ENCODE assay signal across 23 mouse cellular contexts in genomic region chr6:107749111-107749736, GRCm38 (mm10).
DNase-seq lines count a peak whose midpoint lies in the region; ATAC-seq and TF ChIP-seq lines count a peak whose summit lies in the region.
"Had no signal": no experiment of that assay in that cellular context is flagged by ENCODE, and none has a peak within 500 bp of the region (broad histone marks: within the 10 kb centered on the region; RNA-seq: fewer than 3 reads in every experiment).

No protein-coding gene starts in this region.

- in situ Hi-C loops in CH12.LX (cut with MboI; ENCODE audit: low pct_ligation_motif_present, low pct_unique_long_range_greater_than_20kb, low sequenced_read_pairs), result no loop called here

- H3K9ac ChIP-seq in forebrain, embryonic 14.5 days (ENCODE audit: low read length), result no peak overlapping the region
- H3K9ac ChIP-seq in CH12.LX (ENCODE audit: insufficient read depth, low read depth), result no peak overlapping the region
- H3K9ac ChIP-seq in forebrain, embryonic 16.5 days (replicated peaks; ENCODE audit: low read depth, low read length), result no peak overlapping the region
- H3K9ac ChIP-seq: embryonic facial prominence, embryonic 12.5 days; embryonic facial prominence, embryonic 15.5 days; heart, embryonic 12.5 days; heart, embryonic 15.5 days; hindbrain, embryonic 14.5 days had no signal

- peak; percentile 24 for DNase-seq in forebrain, embryonic 14.5 days (ENCODE audit: low spot score)
- no peak for DNase-seq in forebrain, embryonic 10.5 days (ENCODE audit: extremely low spot score, low spot score)
- DNase-seq in CH12.LX (ENCODE audit: extremely low read depth) (no peak), MN1 (ENCODE audit: low spot score) (no peak)
- DNase-seq in spleen, postnatal 14 days (ENCODE audit: low spot score in 2 of 2), result no peak
- DNase-seq: adrenal gland, adult 8-10 months; B cell, adult 2 months; cerebellum, adult 18-20 months; cerebellum, adult 9-10 months; gastrocnemius, adult 2 months; gastrocnemius, postnatal 14 days; kidney, adult 18-20 months; kidney, adult 9 months had no signal

- TF ChIP-seq EP300 in CH12.LX (IDR thresholded peaks at IDR 0.05; ENCODE audit: low read length), result no peak

- H3K4me3 ChIP-seq in forebrain, embryonic 14.5 days (ENCODE audit: low read depth, low read length), result no peak overlapping the region
- H3K4me3 ChIP-seq in forebrain, embryonic 10.5 days, result no peak overlapping the region
- no peak overlapping the region for H3K4me3 ChIP-seq in CH12.LX (replicated peaks in 1 of 3; ENCODE audit: low read depth in 2 of 3, low read length in 2 of 3, poor library complexity in 1 of 3)
- H3K4me3 ChIP-seq in forebrain, embryonic 16.5 days (replicated peaks; ENCODE audit: low read length), result no peak overlapping the region
- H3K4me3 ChIP-seq: embryonic facial prominence, embryonic 12.5 days; embryonic facial prominence, embryonic 15.5 days; gastrocnemius, adult 2 months; heart, embryonic 12.5 days; heart, embryonic 15.5 days had no signal

- 92% methylated on average over 5 of the region's 5 CpGs for WGBS in forebrain, embryonic 14.5 days
- WGBS in forebrain, embryonic 10.5 days, result 90% methylated on average over 5 of the region's 5 CpGs
- WGBS in forebrain, embryonic 16.5 days, result 74% methylated on average over 5 of the region's 5 CpGs

- H3K9me3 ChIP-seq in forebrain, embryonic 14.5 days (replicated peaks; ENCODE audit: control insufficient read depth, low read length), result no peaks in the 10 kb centered on the region
- peaks cover 5% of the 10 kb centered on the region; the same call in 1 of the 2 replicates for H3K9me3 ChIP-seq in forebrain, embryonic 10.5 days
- H3K9me3 ChIP-seq in CH12.LX (replicated peaks; ENCODE audit: low read length), result peaks cover 2% of the 10 kb centered on the region
- H3K9me3 ChIP-seq in forebrain, embryonic 16.5 days (ENCODE audit: control insufficient read depth, low read length), result no peaks in the 10 kb centered on the region
- H3K9me3 ChIP-seq: embryonic facial prominence, embryonic 12.5 days; embryonic facial prominence, embryonic 15.5 days; heart, embryonic 12.5 days; heart, embryonic 15.5 days had no signal

- H3K79me2 ChIP-seq in CH12.LX (replicated peaks; ENCODE audit: control insufficient read depth, extremely low read depth, insufficient read depth, poor library complexity, severe bottlenecking), result no peaks in the 10 kb centered on the region

- no peak overlapping the region for H3K27ac ChIP-seq in forebrain, embryonic 14.5 days (ENCODE audit: low read depth, low read length)
- H3K27ac ChIP-seq in forebrain, embryonic 10.5 days, result no peak overlapping the region
- no peak overlapping the region for H3K27ac ChIP-seq in CH12.LX (ENCODE audit: insufficient read depth, low read depth)
- H3K27ac ChIP-seq in forebrain, embryonic 16.5 days (ENCODE audit: low read length), result no peak overlapping the region
- H3K27ac ChIP-seq: embryonic facial prominence, embryonic 12.5 days; embryonic facial prominence, embryonic 15.5 days; gastrocnemius, adult 2 months; heart, embryonic 15.5 days; hindbrain, embryonic 14.5 days; hindbrain, postnatal 0 days had no signal

- no peak for TF ChIP-seq RAD21 in CH12.LX (IDR thresholded peaks at IDR 0.05; ENCODE audit: low read depth, low read length)

- H3K4me2 ChIP-seq in forebrain, embryonic 14.5 days (ENCODE audit: low read length), result no peak overlapping the region
- peak overlapping the region; percentile 67; the same call in 1 of the 2 replicates for H3K4me2 ChIP-seq in CH12.LX (ENCODE audit: insufficient read depth, low read depth, poor library complexity, severe bottlenecking)
- no peak overlapping the region for H3K4me2 ChIP-seq in forebrain, embryonic 16.5 days (ENCODE audit: low read length)
- H3K4me2 ChIP-seq: embryonic facial prominence, embryonic 12.5 days; embryonic facial prominence, embryonic 15.5 days; heart, embryonic 12.5 days; heart, embryonic 15.5 days; hindbrain, embryonic 14.5 days had no signal

- no peaks in the 10 kb centered on the region for H3K27me3 ChIP-seq in forebrain, embryonic 14.5 days (replicated peaks; ENCODE audit: control insufficient read depth, insufficient read depth, low read length)
- no peaks in the 10 kb centered on the region for H3K27me3 ChIP-seq in forebrain, embryonic 10.5 days (ENCODE audit: poor library complexity, severe bottlenecking)
- peaks cover 11% of the 10 kb centered on the region for H3K27me3 ChIP-seq in CH12.LX (replicated peaks)
- no peaks in the 10 kb centered on the region for H3K27me3 ChIP-seq in forebrain, embryonic 16.5 days (replicated peaks; ENCODE audit: control insufficient read depth, insufficient read depth, low read length)
- H3K27me3 ChIP-seq: embryonic facial prominence, embryonic 12.5 days; embryonic facial prominence, embryonic 15.5 days; heart, embryonic 12.5 days; heart, embryonic 15.5 days had no signal

- no peaks in the 10 kb centered on the region for H3K36me3 ChIP-seq in forebrain, embryonic 14.5 days (ENCODE audit: control insufficient read depth, insufficient read depth, low read length)
- no peaks in the 10 kb centered on the region for H3K36me3 ChIP-seq in forebrain, embryonic 10.5 days (replicated peaks)
- H3K36me3 ChIP-seq in CH12.LX (replicated peaks in 1 of 2; ENCODE audit: control insufficient read depth in 1 of 2, insufficient read depth in 1 of 2, low read length in 1 of 2), result no peaks in the 10 kb centered on the region
- no peaks in the 10 kb centered on the region for H3K36me3 ChIP-seq in forebrain, embryonic 16.5 days (ENCODE audit: control insufficient read depth, insufficient read depth)
- H3K36me3 ChIP-seq: embryonic facial prominence, embryonic 12.5 days; embryonic facial prominence, embryonic 15.5 days; heart, embryonic 12.5 days; heart, embryonic 15.5 days had no signal

- TF ChIP-seq CTCF in CH12.LX (conservative IDR thresholded peaks at IDR 0.05 in 1 of 2, IDR thresholded peaks at IDR 0.05 in 1 of 2; ENCODE audit: low read depth in 2 of 2, low read length in 2 of 2), result no peak

- ATAC-seq in forebrain, embryonic 14.5 days, result 0 out of 2 replicates have a peak, but pooled peaks have one; percentile 12
- peak; percentile 61 for ATAC-seq in forebrain, embryonic 16.5 days
- ATAC-seq: activated CD4-positive, CD25-positive, alpha-beta regulatory T cell, adult 4 months; inflammation-experienced regulatory T-cells, adult 6 months; intestine, embryonic 16.5 days had no signal

- no peak for TF ChIP-seq POLR2A in CH12.LX (IDR thresholded peaks at IDR 0.05; ENCODE audit: low read depth, low read length)

- dilution Hi-C loops in CH12.LX (cut with MboI; ENCODE audit: extremely low pct_ligation_motif_present, extremely low pct_unique_long_range_greater_than_20kb, low sequenced_read_pairs), result no loop called here

- H3K4me1 ChIP-seq in forebrain, embryonic 14.5 days (ENCODE audit: control insufficient read depth, insufficient read depth, low read length), result no peaks in the 10 kb centered on the region
- no peaks in the 10 kb centered on the region for H3K4me1 ChIP-seq in forebrain, embryonic 10.5 days
- peaks cover 2 to 5% of the 10 kb centered on the region in 2 experiments; a peak in 1 of 4 replicates for H3K4me1 ChIP-seq in CH12.LX (ENCODE audit: control insufficient read depth in 1 of 2, insufficient read depth in 2 of 2)
- no peaks in the 10 kb centered on the region; the same call in 1 of the 2 replicates for H3K4me1 ChIP-seq in forebrain, embryonic 16.5 days (replicated peaks; ENCODE audit: control insufficient read depth, insufficient read depth, low read length)
- H3K4me1 ChIP-seq: embryonic facial prominence, embryonic 12.5 days; embryonic facial prominence, embryonic 15.5 days; heart, embryonic 12.5 days; heart, embryonic 15.5 days had no signal

TF ChIP-seq in CH12.LX, 34 proteins besides CTCF, POLR2A, EP300 and RAD21:
- TF ChIP-seq GABPA (IDR thresholded peaks at IDR 0.05; ENCODE audit: insufficient replicate concordance, low read depth, low read length), result no peak
- TF ChIP-seq JUND (conservative IDR thresholded peaks at IDR 0.05; ENCODE audit: low read depth, low read length), result no peak
- no peak for TF ChIP-seq MYC (IDR thresholded peaks at IDR 0.05; ENCODE audit: low read depth, low read length)
- no peak for TF ChIP-seq ZC3H11A (IDR thresholded peaks at IDR 0.05; ENCODE audit: low read depth, low read length)
- TF ChIP-seq ETS1 (conservative IDR thresholded peaks at IDR 0.05; ENCODE audit: low read depth, low read length), result no peak
- TF ChIP-seq JUN (IDR thresholded peaks at IDR 0.05; ENCODE audit: insufficient read depth, low read depth, low read length), result no peak
- TF ChIP-seq SIN3A (IDR thresholded peaks at IDR 0.05; ENCODE audit: low read length), result no peak
- no peak for TF ChIP-seq ZNF384 (IDR thresholded peaks at IDR 0.05; ENCODE audit: low read depth, low read length)
- no peak for TF ChIP-seq NRF1 (IDR thresholded peaks at IDR 0.05; ENCODE audit: low read depth, low read length)
- TF ChIP-seq MEF2A (IDR thresholded peaks at IDR 0.05; ENCODE audit: borderline replicate concordance, low read depth, low read length), result no peak
- TF ChIP-seq UBTF (IDR thresholded peaks at IDR 0.05; ENCODE audit: low read depth, low read length), result no peak
- no peak for TF ChIP-seq CHD2 (IDR thresholded peaks at IDR 0.05; ENCODE audit: low read length)
- no peak for TF ChIP-seq MAFK (IDR thresholded peaks at IDR 0.05; ENCODE audit: insufficient replicate concordance, low read length)
- TF ChIP-seq USF2 (conservative IDR thresholded peaks at IDR 0.05; ENCODE audit: low read depth, low read length), result no peak
- no peak for TF ChIP-seq MXI1 (IDR thresholded peaks at IDR 0.05; ENCODE audit: low read depth, low read length)
